Mouse (Mus musculus) bone marrow macrophage, adult 2 months (primary cell): Measurements from ENCODE around the gene Ttc7b. TPM values are rescaled to one million over a fixed set of nuclear protein-coding genes. Genes with fewer than 3 reads are reported as not detected.

Experiments used
- H3K27ac ChIP-seq: 2 replicates; pipeline ENCODE4 v1.5.1; 2012; ENCODE audit warnings: low read depth, low read length; ENCODE audit not compliant: insufficient read depth
- H3K4me1 ChIP-seq: 2 replicates; pipeline ENCODE4 v1.6.1; 2012; ENCODE audit warnings: low read length; ENCODE audit not compliant: control insufficient read depth, insufficient read depth
- H3K4me3 ChIP-seq: 2 replicates; pipeline ENCODE4 v1.5.1; 2012; ENCODE audit warnings: mild to moderate bottlenecking, low read length, moderate library complexity; ENCODE audit not compliant: insufficient read depth
- CTCF ChIP-seq: IDR thresholded peaks from 2 replicates; pipeline ENCODE4 v1.5.1; 2012; ENCODE audit warnings: low read depth, mild to moderate bottlenecking, low read length, moderate library complexity
- POLR2A ChIP-seq: IDR thresholded peaks from 2 replicates; pipeline ENCODE4 v1.6.1; 2012; ENCODE audit warnings: mild to moderate bottlenecking, low read depth, low read length, borderline replicate concordance
- polyA plus RNA-seq: library from polyadenylated mRNA; stranded (reverse); fragments of >200 nt; gene quantifications from 2 replicates; pipeline ENCODE4 v1.2.4, GENCODE M21; 2012; ENCODE audit not compliant: missing spikeins, insufficient read depth, insufficient read length

Gene Ttc7b
- polyA plus RNA-seq, 1 experiment, result 18.8 TPM

- no peak overlapping the region for H3K27ac ChIP-seq
- peaks cover 47% of the 10 kb centered on the region for H3K4me1 ChIP-seq
- TF ChIP-seq CTCF, result no peak
- no peak for TF ChIP-seq POLR2A
- H3K4me3 ChIP-seq, result no peak overlapping the region
Observed at GRCm38 (mm10) chr12:100429414-100430114, 91.1 kb downstream of the Ttc7b start.

- TF ChIP-seq POLR2A (no peak), CTCF (no peak)
- H3K4me1 ChIP-seq, result peaks cover 45% of the 10 kb centered on the region
- H3K27ac ChIP-seq, result no peak overlapping the region
- no peak overlapping the region for H3K4me3 ChIP-seq
Observed at GRCm38 (mm10) chr12:100428183-100428582, 92.4 kb downstream of the Ttc7b start.

- H3K27ac ChIP-seq, result peak overlapping the region; percentile 68
- H3K4me3 ChIP-seq, result no peak overlapping the region
- H3K4me1 ChIP-seq, result peaks cover 53% of the 10 kb centered on the region
- TF ChIP-seq POLR2A, result no peak
- TF ChIP-seq CTCF, result no peak
Observed at GRCm38 (mm10) chr12:100426212-100426611, 94.4 kb downstream of the Ttc7b start.

- Histone ChIP-seq H3K27ac (no peak overlapping the region), H3K4me3 (no peak overlapping the region), H3K4me1 (peaks cover 59% of the 10 kb centered on the region)
- TF ChIP-seq POLR2A (no peak), CTCF (no peak)
Observed at GRCm38 (mm10) chr12:100425028-100425427, 95.6 kb downstream of the Ttc7b start.

GRCm38 (mm10) chr12:100422286-100422820 lies 98.3 kb downstream of the Ttc7b start:
- no peak overlapping the region for H3K4me3 ChIP-seq
- no peak for TF ChIP-seq CTCF
- TF ChIP-seq POLR2A, result no peak
- H3K4me1 ChIP-seq, result peaks cover 38% of the 10 kb centered on the region
- no peak overlapping the region for H3K27ac ChIP-seq

- H3K4me3 ChIP-seq, result no peak overlapping the region
- no peak overlapping the region for H3K27ac ChIP-seq
- peaks cover 32% of the 10 kb centered on the region for H3K4me1 ChIP-seq
- TF ChIP-seq POLR2A (no peak), CTCF (peak; percentile 24; the same call in 1 of the 2 replicates)
Observed at GRCm38 (mm10) chr12:100421538-100421937, 99.1 kb downstream of the Ttc7b start.

- Histone ChIP-seq H3K4me3 (no peak overlapping the region), H3K27ac (no peak overlapping the region), H3K4me1 (peaks cover 28% of the 10 kb centered on the region)
- no peak for TF ChIP-seq POLR2A
- no peak for TF ChIP-seq CTCF
Observed at GRCm38 (mm10) chr12:100420903-100421302, 99.7 kb downstream of the Ttc7b start.

GRCm38 (mm10) chr12:100419946-100420874 lies 100.4 kb downstream of the Ttc7b start:
- Histone ChIP-seq H3K4me3 (no peak overlapping the region), H3K27ac (no peak overlapping the region), H3K4me1 (peaks cover 21% of the 10 kb centered on the region)
- TF ChIP-seq POLR2A, result no peak
- no peak for TF ChIP-seq CTCF

GRCm38 (mm10) chr12:100415802-100416201 lies 104.8 kb downstream of the Ttc7b start:
- H3K27ac ChIP-seq, result no peak overlapping the region
- TF ChIP-seq POLR2A, result no peak
- no peak for TF ChIP-seq CTCF
- H3K4me1 ChIP-seq, result peaks cover 2% of the 10 kb centered on the region; the same call in 1 of the 2 replicates
- H3K4me3 ChIP-seq, result no peak overlapping the region

- H3K27ac ChIP-seq, result no peak overlapping the region
- TF ChIP-seq CTCF (no peak), POLR2A (no peak)
- H3K4me1 ChIP-seq, result no peaks in the 10 kb centered on the region
- H3K4me3 ChIP-seq, result no peak overlapping the region
Observed at GRCm38 (mm10) chr12:100414717-100415398, 105.8 kb downstream of the Ttc7b start.
